Mouse (Mus musculus) CD4-positive, CD25-positive, alpha-beta regulatory T cell, adult 4 months (primary cell): Measurements from ENCODE around the gene Tmem220. TPM values are rescaled to one million over a fixed set of nuclear protein-coding genes. Genes with fewer than 3 reads are reported as not detected.
"Not testable (repeated sequence)": the region's sequence is repeated elsewhere in the genome, so short reads cannot be mapped to it uniquely, and the experiment has no call there.

Experiments
- ATAC-seq: one replicate; pipeline ENCODE4 v1.8.0; 2017
- polyA plus RNA-seq, 2 experiments: library from polyadenylated mRNA; unstranded; fragments of 100-300 nt; shearing (Covaris generic); gene quantifications; one replicate each; pipeline ENCODE4 v1.2.1; 2017

Tmem220 gene
- polyA plus RNA-seq, 2 experiments from 2014 or later: 1.6 to 1.9 TPM

GRCm38 (mm10) chr11:67019711-67020475 lies 5.1 kb upstream of the Tmem220 start:
- no peak for ATAC-seq

DNA sequence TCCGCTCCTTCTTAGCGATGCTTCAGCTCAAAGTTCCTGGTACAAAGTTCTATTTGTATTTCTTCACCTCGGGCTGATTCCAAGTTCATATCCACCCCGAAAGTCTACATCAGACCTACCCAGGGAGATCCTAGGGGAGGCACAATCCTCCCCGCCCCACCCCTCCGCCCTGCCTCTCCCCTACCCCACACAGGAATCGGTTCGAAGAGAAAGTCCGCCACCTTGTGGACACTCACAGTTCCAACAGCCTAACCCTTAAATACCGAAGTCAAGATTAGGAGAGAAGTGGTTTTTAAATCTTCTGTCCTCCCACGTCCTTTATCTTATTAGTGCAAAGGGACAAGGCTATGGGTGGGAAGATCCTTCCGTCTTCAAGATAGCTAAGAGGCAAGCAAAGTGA lies 4.0 kb upstream of the Tmem220 start:
- peak; percentile 38 for ATAC-seq

- no peak for ATAC-seq
These were observed 2.4 kb upstream of the Tmem220 start for GRCm38 (mm10) chr11:67022354-67023115.

- not testable (repeated sequence) for ATAC-seq
These were observed 1.8 kb upstream of the Tmem220 start for GRCm38 (mm10) chr11:67023191-67023590.

DNA sequence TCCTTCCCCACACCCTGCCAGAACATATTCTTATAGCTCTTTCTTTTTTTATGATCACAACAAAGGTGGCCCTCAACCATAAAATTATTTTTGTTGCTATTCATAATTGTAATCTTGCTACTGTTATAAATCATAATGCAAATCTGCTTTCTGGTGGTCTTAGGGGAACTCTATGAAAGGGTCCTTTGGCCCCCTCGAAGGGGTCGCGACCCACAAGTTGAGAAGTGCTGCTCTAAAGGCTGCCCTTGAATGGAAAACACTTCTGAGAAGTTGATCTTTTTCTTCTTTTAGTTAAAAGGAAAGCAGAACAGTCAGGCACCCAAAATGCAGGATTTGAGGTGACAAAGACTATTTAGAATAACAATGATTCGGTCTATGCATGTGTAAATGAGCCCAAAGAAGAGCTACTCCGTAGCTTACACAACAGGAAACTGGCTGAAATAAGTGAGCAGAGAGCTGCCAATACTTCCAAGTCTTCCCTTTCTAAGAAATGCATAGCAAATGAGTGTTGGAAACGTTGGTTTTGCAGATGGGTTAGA lies 1.1 kb upstream of the Tmem220 start:
- ATAC-seq: no peak

DNA sequence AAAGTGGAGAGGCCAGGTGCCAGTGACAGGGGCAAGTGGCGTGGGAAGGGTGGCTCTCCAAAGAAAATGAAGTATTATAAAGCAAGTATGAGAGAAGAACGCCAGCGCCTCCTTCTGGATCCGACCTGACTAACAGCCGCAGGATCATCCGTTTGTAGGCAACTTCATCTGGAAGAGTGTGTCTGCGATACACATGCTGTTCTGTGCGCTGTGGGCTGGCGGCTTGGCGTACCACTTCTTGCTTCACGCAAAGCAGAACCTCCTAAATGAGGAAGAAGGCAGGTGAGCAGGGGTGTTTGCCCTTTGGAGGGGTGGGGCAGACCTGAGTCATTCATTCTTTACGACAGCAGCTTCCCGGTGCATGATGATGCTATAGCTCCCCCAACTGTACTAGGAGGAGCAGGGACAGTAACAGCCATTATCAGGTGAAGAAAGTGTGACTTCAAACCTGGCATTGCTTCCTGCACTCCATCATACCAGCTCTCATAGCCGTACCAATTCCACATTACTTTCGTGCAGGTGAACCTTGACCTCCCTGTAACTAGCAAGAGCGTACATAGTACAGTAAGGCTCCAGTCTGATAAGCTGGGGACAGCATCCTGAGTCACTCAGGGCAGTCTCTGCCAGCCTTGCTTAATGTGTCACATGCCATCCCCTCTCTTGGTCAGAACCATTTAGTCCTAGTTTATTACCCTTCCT lies 6.1 kb downstream of the Tmem220 start:
- no peak for ATAC-seq

DNA sequence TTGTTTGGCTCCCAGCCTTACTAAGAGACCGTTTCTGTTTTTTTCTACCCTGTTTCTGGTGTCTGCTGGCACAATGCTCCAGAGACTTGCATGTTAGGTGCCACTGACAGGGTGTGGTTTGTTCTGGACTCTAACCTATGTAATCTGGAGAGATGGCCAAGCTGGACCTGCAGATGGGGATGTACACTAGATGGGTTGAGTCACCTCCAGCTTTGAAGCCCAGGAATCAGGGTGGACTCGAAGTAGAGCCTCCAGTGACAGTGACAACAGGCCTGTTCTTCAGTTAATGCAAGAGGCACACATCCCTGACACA lies 6.6 kb downstream of the Tmem220 start:
- ATAC-seq: no peak

DNA sequence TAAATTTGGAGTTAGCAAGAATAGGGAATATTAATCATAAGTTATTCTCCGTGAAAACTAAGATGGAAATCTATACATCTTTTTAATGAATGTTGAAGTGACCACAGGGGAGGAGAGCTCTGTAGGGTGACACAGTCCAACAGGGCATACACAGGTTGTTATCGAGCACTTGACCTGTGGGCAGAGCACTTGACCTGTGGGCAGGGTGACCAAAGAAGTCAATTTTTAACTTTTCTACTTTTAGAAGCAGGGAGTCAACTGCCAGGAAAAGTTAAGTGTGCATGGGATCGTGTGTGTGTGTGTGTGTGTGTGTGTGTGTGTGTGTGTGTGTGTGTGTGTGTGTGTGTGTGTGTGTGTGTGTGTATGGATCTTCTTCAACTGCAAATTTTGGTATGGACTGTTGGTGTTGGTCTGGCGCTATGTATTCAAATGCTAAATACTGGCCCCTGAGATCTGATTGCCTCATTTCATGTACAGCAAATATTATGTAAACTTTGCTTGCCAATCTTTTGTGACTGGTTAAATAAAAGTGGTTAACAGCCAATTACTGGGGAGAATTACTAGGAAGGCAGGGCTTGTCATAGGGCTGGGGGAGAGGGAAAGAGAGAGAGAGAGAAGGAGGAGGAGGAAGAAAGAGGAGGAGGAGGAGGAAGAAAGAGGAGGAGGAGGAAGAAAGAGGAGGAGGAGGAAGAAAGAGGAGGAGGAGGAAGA lies 10.0 kb downstream of the Tmem220 start:
- no peak for ATAC-seq

DNA sequence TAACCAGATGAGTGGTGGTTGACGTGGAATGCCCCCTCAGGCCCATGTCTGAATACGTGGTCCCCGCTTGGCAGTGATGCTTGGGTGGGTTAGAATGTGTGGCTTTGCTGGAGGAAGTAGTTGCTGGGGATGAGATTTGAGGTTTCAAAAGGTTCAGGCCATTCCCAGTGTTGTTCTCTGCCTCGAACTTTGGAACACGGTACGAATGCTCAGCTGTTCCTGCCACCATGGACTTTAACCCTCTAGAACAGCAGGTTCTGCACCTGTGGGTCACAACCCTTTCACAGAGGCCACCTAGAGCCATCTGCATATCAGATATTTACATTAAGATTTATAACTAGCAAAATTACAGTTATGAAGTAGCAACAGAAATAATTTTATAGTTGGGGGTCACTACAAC lies 11.3 kb downstream of the Tmem220 start:
- no peak for ATAC-seq

- ATAC-seq: no peak
These were observed 11.9 kb downstream of the Tmem220 start for GRCm38 (mm10) chr11:67036892-67037291.

DNA sequence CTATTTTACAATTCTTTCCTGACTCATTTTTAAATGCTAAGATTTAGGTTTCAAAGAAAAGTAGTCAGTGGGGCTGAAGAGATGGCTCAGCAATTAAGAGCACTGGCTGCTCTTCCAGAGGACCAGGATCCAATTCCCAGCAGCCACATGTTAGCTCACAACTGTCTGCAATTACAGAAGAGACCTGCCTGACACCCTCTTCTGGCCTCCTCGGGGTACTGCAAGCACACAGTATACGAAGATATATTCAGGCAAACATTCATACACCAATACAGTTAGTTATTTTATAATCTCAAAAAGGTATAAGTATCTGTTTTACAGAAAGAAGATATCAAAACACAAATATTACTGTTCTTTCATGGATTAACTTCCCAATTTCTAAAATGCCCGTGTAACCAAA lies 14.8 kb downstream of the Tmem220 start:
- ATAC-seq: no peak

DNA sequence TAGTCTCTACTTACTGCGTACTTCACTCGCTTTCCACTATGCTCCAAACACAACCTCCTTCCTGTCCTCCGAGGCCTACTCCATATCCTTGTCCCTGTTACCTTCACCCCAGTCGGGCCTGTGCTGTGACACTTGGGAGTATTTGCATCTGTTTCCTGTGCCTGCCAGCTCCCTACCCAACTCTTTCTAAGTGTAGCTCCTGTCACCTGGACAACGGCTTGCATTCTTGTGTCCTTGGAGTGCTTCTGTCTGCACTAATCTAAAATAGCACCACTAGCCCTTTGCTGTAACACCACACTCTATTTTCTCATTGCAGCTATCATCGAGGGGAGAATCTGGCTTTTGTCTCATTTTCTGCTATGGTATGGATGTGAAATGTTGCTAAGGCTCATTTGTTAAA lies 15.5 kb downstream of the Tmem220 start:
- ATAC-seq: no peak

DNA sequence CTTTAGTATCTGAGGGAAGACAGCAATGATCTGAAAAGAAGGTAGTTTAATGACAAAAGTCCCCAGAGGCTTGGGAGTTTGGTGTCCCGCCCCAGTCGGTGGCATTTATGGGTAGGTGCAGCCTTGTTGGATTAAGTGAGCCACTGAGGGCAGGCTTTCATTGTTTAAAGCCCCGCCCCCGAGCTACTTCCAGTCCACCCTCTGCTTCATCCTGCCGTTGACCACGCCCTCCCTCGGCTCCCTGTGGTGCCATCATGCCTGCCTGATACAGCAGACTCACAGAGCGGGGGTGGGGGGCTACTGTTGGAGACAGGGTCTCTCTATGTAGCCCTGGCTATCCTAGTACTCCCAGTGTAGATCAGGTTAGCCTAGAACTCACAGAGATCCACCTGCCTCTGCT lies 18.1 kb downstream of the Tmem220 start:
- no peak for ATAC-seq

GRCm38 (mm10) chr11:67044959-67045358 lies 20.0 kb downstream of the Tmem220 start:
- no peak for ATAC-seq

- no peak for ATAC-seq
These were observed 22.2 kb downstream of the Tmem220 start for GRCm38 (mm10) chr11:67047199-67047598.

DNA sequence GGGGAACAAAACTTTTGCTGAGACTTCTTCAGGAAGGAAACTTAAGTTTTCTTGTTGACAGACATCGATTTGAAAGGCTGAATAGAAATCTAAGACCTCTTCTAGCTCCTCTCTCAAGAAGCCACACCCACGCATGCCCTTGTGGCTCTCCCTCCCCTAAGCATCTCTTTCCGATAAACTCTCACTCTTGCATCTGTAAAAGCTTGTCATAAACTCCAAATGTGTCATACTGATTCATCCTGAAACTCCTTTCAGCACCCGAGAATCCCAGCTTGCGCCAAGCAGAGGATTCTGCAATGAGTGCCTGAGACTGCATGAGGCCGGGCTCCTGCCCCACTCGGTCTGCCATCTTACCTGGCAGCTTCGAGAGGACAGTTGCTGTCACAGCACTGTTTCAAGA lies 23.5 kb downstream of the Tmem220 start:
- peak; percentile 17 for ATAC-seq

- ATAC-seq: no peak
These were observed 24.3 kb downstream of the Tmem220 start for GRCm38 (mm10) chr11:67049256-67049655.

DNA sequence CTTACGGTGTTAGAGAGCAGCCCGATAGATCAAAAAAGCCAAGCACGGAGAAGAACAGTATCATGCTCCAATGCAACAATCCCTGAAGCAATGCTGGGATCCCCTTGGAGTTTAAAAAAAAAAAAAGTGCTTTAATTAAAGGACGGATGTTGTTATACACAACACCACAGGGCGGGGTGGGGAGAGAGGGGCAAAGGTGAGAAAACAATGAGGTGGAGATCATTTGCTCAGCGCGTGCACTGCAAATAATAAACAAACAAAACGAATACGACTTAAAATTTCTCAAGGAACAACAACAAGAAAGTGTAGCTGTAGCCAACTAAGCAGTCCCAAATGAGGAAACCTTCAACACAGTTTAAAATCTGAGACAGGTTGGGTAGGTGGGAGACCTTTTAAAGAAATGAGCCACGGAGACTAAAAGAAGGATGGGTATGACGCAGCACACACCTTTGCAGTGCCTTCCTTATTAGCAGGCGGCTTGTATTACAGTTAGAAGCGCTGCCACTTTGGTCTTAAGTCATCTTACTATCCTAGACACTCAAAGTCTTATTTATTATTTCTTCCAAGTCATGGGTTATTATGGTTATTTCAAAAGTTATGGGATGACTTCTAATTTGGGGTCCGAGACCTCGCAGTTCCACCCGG lies 26.8 kb downstream of the Tmem220 start:
- ATAC-seq: peak; percentile 27

GRCm38 (mm10) chr11:67052321-67052952 lies 27.5 kb downstream of the Tmem220 start, which contains the start of the genes Adprm and Sco1:
Adprm (minus strand) TSS chr11:67052594.
Sco1 (plus strand) TSS chr11:67052670.
- peak; percentile 95 for ATAC-seq

- no peak for ATAC-seq
These were observed 29.9 kb downstream of the Tmem220 start for GRCm38 (mm10) chr11:67054754-67055365.

DNA sequence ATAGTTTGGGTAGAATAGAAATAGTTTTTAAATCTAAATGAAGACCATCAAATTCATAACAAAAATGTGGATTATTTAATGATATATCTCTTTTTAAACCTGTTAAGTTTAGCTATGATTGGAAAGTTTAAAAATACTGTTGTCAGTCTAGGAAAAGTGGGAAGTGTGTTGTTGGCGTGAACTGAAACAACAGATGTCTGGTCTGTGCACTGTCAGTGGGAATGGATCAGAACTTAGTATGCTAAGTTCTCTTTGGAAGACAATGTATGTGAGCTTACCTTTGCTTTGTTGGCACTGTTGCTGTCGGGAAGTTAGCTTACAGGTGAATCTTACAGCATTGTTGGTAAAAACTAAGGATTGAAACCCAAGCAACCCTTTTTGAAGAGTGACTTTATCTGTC lies 36.4 kb downstream of the Tmem220 start:
- no peak for ATAC-seq
